Mouse (Mus musculus): ENCODE data around the gene Polr1e.
"Not testable (repeated sequence)": the region's sequence is repeated elsewhere in the genome, so short reads cannot be mapped to it uniquely, and the experiment has no call there.

Gene Polr1e

DNA sequence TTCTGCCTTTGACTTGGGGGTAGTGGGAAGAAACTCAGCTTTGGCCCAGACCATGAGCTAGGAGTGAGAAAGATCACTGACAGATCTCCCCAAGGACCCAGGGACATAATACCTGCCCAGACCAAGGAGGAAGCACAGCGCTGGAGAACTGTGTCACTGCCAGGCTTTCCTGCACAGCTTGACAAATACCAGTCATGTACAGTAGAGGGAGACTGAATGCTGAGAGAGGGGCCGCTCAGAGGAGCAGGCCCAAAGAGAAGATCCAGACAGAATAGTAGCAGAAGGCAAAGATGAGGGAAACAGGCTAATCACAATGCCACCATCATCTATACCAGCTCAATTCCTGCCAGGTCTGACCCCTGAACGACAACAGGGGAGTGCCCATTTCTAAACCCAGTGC is 36.5 kb downstream of the Polr1e start:
- no peak for DNase-seq (ENCODE audit: low spot score in 2 of 2)

DNA sequence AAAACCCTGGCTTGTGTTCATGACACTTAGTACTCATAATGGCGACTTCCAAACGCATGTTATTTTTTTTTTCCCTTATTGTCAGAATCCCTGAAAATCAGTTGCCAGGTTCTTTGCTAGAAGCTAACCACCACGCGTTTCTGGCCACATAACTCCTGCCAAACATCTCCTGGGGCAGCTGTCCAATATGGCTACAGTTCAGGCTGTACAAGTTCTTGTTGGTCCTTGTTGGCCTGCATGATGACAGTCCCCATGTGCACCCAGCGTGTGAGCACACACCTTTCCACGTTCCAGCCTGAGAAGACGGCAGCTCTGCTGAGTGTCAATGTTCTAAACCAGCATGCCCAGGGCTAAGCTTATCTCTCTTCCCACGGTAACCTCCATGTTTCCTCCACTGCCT is 37.1 kb downstream of the Polr1e start:
- no peak for DNase-seq (ENCODE audit: low spot score in 2 of 2)

GRCm38 (mm10) chr4:45063836-45064235 is 45.5 kb downstream of the Polr1e start:
- DNase-seq (ENCODE audit: low spot score in 2 of 2), result not testable (repeated sequence)

DNA sequence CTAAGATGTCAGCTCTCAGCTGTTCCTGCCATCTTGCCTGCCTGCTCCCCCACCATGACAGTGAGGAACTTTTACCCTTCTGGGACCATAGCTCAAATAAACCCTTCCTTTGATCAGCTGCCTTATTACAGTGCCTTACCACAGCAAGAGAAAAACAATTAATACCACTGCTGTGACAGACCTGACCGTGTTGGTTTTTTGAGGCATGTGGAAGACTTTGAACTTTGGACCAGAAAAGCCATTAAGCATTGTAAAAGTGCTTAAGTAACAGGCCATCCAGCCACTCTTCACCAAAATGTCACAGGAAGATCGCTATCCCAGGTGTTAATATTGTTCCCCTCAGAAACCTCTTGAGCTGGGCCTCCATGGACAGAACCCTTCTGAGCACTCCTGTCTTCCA is 46.2 kb downstream of the Polr1e start:
- DNase-seq (ENCODE audit: low spot score in 2 of 2), result no peak

DNA sequence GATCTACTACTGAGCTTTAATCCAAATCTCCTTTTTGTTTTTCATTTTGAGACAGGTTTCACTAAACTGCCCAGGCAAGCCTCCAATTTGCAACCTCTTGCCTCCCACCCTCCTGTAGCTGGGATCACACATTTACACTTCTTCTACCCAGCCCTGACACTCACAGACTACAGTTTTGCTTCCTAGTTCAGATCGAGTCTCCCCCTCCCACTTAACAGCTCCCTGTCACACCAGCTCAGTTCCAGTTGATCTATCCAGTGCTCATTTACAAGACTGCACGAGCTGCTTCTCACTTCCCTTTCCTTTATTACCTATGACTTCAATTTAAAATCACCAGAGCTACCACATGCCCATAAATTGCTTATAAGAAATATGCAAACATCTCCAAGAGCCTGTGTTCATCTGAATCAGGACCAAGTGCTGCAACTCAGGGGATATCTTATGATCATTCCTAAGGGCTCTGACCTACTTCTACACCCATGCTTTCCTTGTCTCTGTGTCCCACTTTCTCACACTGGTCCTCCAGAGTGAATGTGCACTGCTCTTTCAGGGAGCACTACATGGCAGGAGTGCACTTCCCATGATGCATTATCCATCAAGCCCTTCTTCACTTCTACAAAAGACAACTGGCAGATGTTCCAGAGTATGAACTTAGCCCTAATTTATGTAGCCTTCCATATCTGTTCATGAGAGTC is 47.8 kb downstream of the Polr1e start:
- no peak for DNase-seq (ENCODE audit: low spot score in 2 of 2)

DNA sequence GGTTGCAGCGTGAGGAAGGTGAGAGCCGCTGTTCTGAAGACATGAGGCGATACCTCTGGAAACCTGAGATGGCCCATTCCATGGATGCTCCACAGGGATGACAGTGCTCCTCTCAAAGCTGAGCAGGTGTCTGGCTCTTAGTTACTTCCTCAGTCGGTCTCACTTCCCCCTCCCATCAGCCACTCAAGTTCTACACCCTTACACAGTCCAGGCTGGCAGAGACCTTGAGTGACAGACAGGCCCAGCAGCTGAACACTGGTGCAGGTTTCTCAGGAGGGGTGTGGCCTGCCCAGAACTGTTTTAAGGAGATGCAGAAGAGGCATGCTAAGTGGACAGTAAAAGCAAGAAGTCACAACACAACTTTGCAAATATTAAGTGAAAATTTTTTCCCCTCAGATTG is 49.4 kb downstream of the Polr1e start:
- no peak for DNase-seq (ENCODE audit: low spot score in 2 of 2)

DNA sequence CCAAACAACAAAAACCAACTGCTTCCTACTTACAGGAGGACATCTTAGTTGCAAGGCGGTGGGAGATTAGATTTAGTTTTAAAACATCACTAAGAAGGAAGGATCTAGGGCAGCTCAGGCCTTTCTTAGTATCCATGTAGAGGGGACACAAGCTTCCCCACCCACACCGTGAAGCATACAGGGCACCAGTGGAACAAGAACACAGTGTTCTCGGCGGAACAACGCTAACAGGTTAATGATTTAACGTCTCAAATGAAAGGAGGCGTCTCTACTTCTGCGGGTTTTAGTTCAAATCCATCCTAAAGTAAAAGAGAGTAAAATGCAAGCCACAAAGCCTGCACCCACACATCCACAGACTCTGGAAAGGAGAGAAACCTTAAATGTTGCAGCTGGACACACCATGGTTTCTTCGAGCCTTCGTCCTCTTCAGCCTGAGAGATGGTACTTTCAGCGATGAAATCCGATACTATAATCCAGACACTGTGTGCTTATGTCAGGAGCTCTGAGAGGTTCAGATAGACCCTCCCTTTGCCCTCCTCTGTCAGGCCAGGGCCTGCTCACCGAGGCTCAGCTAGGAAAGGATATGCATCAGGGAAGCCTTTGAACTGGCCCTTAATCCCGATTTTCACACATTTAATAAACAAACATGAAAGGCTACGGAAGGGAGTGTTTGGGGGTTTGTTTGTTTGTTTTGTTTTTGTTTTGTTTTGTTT is 54.0 kb downstream of the Polr1e start:
- DNase-seq (ENCODE audit: low spot score in 2 of 2), result no peak

DNA sequence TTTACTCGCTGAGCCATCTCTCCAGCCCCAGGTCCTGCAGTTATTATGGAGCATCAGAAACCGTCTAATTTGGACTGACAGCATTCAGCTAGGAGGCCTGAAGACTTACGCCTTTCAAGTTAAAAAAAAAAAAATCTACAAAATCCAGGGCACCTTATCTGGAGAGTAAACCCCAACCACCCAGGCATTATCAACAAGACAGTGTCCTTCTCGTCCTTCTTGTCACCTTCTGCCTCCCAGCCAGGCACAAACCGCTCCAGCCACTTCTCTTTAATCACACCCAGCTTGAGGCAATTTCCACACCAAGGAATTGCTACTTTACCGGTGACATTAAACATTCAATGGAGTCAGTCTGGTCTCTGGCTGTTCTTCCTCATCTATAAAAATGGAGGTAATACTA is 55.2 kb downstream of the Polr1e start:
- no peak for DNase-seq (ENCODE audit: low spot score in 2 of 2)

- DNase-seq (ENCODE audit: low spot score in 2 of 2), result not testable (repeated sequence)
Observed at GRCm38 (mm10) chr4:45081041-45081440, 62.7 kb downstream of the Polr1e start.

DNA sequence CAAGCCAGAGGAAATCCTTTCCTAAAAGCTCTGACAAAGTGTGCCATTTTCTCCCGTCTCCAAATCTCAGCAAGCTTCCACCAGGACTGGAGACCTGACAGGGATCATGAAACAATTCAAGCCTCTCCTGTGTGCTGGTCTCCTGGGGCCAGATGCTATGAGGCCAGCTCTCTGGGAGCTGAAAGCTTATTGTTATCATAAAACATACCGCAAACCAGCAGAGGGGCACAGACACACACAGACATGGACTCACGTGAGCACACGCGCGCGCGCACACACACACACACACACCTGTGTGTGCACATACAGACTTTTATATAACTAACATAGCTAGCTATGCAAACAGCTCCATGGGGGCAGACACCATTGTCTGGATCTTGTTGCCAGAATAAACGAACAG is 64.6 kb downstream of the Polr1e start:
- DNase-seq (ENCODE audit: low spot score in 2 of 2), result no peak

- no peak for DNase-seq (ENCODE audit: low spot score in 2 of 2)
Observed at GRCm38 (mm10) chr4:45083487-45083886, 65.1 kb downstream of the Polr1e start.

DNA sequence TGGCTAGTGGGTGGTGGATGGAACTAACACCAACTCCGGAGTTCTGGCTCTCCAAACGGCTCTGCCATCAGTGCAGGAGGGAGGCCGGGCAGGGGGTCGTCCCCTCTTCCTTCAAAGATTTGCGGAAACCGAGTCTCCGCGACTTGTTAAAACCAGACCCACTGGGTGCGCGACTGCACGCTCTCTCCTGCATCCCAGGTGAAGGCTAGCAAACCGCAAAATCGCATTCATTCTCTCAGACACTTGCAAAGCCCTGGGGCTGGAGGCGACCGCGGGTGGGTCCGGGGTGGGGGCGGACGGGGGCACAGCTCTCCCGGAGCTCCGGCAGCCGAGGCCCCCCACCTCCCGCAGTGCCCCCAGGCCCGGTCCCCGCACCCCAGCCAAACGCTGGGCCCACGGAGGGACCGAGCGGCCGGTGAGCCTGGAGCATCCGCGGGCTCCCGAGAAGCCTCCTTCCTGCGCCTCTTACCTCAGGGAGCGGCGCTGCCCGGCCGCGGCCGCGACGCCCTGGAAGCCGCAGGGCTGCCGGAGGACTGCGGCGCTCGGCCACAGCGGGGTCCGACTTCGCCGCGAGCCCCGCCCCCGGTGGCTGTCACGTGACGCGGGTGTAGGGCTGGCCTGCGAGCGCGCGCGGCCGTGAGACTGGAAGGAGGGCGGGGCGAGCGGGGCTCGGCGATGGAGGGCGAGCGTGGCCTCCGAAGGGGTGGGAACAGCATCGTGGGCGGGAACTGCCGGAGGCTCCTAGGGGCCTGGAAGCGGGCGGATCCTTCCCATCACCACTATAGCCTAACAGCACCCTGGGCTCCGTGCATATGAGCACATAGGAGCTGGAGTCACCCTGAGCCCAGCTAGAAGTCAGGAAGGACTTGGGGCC is 65.9 kb downstream of the Polr1e start, which contains the start of gene Fbxo10:
Gene Fbxo10, minus strand, starts transcription at position 584 of the 874 bp plus-strand sequence.
- DNase-seq (ENCODE audit: low spot score in 2 of 2), result peak; percentile 92 to 94

GRCm38 (mm10) chr4:45084895-45085290 is 66.5 kb downstream of the Polr1e start:
- DNase-seq (ENCODE audit: low spot score in 2 of 2), result no peak

All from urinary bladder, postnatal 4 days (tissue).